Mouse (Mus musculus) embryonic fibroblast, embryonic 13.5 days (primary cell): Measurements from ENCODE around the gene Dram2.
"Not testable (repeated sequence)": the region's sequence is repeated elsewhere in the genome, so short reads cannot be mapped to it uniquely, and the experiment has no call there.

ENCODE experiments used
- CTCF ChIP-seq: IDR thresholded peaks from 2 replicates; pipeline ENCODE4 v1.5.1; 2011; ENCODE audit warnings: mild to moderate bottlenecking, control low read depth, low read length, moderate library complexity, borderline replicate concordance; ENCODE audit not compliant: insufficient read depth
- POLR2A ChIP-seq: IDR thresholded peaks from 2 replicates; pipeline ENCODE4 v1.6.1; 2011; ENCODE audit warnings: low read depth, mild to moderate bottlenecking, control low read depth, low read length, moderate library complexity

DNA sequence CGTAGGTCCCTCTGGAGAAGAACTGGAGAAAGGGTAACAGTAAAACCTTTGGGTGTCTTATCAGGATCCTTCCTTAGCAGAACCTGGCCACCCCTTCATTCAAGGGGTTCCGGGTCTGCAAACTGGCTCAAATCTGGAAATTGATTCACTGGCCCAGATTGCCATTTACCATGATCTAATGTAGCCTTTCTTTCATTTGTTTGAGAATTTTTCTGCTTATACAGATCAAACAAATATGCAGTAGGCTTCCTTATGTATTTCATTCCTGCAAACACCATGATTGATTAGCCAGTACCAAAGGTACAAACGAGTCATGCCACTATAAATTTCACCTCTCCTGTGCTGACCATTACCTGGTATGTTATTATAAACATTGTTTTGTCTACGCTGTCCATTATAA lies 46.0 kb downstream of the Dram2 start:
- TF ChIP-seq POLR2A, CTCF: not testable (repeated sequence)
